Mouse (Mus musculus) embryonic fibroblast, embryonic 13.5 days (primary cell): ENCODE results near the gene Kat6b.

ENCODE experiments used
- CTCF ChIP-seq: IDR thresholded peaks from 2 replicates; pipeline ENCODE4 v1.5.1; 2011; ENCODE audit warnings: mild to moderate bottlenecking, control low read depth, low read length, moderate library complexity, borderline replicate concordance; ENCODE audit not compliant: insufficient read depth
- POLR2A ChIP-seq: IDR thresholded peaks from 2 replicates; pipeline ENCODE4 v1.6.1; 2011; ENCODE audit warnings: low read depth, mild to moderate bottlenecking, control low read depth, low read length, moderate library complexity

- no peak for TF ChIP-seq CTCF
- no peak for TF ChIP-seq POLR2A
Observed at GRCm38 (mm10) chr14:21456526-21456925, 24.7 kb upstream of the Kat6b start.
